Mouse (Mus musculus): ENCODE data around the gene Cmpk2.

DNA sequence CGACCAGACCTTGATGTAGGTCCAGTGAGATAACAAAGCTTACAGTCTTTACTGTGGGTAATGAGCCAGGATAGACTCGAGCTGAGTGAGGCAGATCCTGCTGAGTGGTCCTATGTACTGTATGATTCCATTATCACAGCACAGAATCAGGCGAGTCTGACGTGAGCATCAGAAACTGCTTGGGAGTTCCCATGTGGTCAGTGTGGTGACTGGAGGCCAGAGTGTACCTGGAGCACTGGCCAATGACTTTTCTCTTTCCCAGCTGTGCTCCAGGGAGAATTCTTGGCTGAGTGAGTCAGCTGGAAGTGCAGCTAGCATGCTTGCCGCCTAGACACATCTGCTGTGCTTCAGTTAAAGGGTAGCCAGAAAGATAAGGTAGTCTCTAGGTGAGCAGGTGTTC is 14.3 kb upstream of the Cmpk2 start:
- TF ChIP-seq GATA1 (IDR thresholded peaks at IDR 0.05; ENCODE audit: borderline replicate concordance, low read length), result no peak
- TF ChIP-seq FLI1 (IDR thresholded peaks at IDR 0.05; ENCODE audit: low read length), result no peak
